Mouse (Mus musculus) MEL (cell line): ENCODE results near the gene Oat. TPM values are rescaled to one million over a fixed set of nuclear protein-coding genes. Genes with fewer than 3 reads are reported as not detected.

Experiments
- DNase-seq: peaks from one replicate; pipeline ENCODE4 v3.0.0; 2011; ENCODE audit warnings: low read depth, low spot score
- H3K27ac ChIP-seq: 2 replicates; pipeline ENCODE4 v1.5.1; 2012; ENCODE audit warnings: low read depth, mild to moderate bottlenecking, control low read depth, low read length, moderate library complexity; ENCODE audit not compliant: control insufficient read depth
- H3K27me3 ChIP-seq, 2 experiments: fragments of 150-350 bp in 1 of 2; sonication (generic) in 1 of 2; 2 replicates each; pipeline ENCODE4 v1.6.1; 2012; ENCODE audit warnings: low read length in 2 of 2, mild to moderate bottlenecking in 2 of 2, improper control_type of control experiment in 1 of 2, moderate library complexity in 1 of 2; ENCODE audit not compliant: insufficient read depth in 2 of 2, control insufficient read depth in 1 of 2
- H3K36me3 ChIP-seq, 2 experiments: 2 replicates each; pipeline ENCODE4 v1.6.1; 2012 to 2014; ENCODE audit warnings: low read length in 2 of 2, improper control_type of control experiment in 1 of 2, inconsistent platforms in 1 of 2, mild to moderate bottlenecking in 1 of 2; ENCODE audit not compliant: insufficient read depth in 2 of 2, control insufficient read depth in 1 of 2
- H3K4me1 ChIP-seq, 2 experiments: fragments of 150-350 bp in 1 of 2; sonication (generic) in 1 of 2; 2 replicates each; pipeline ENCODE4 v1.6.1; 2012; ENCODE audit warnings: low read length in 2 of 2, improper control_type of control experiment in 1 of 2, mild to moderate bottlenecking in 1 of 2; ENCODE audit not compliant: insufficient read depth in 2 of 2, control insufficient read depth in 1 of 2
- H3K4me3 ChIP-seq, 2 experiments: fragments of 150-350 bp in 1 of 2; sonication (generic) in 1 of 2; 2 replicates each; pipeline ENCODE4 v1.5.1; 2012; ENCODE audit warnings: low read depth in 2 of 2, low read length in 2 of 2, mild to moderate bottlenecking in 2 of 2, moderate library complexity in 2 of 2, control low read depth in 1 of 2, improper control_type of control experiment in 1 of 2; ENCODE audit not compliant: control insufficient read depth in 1 of 2, insufficient read depth in 1 of 2
- H3K79me2 ChIP-seq: 2 replicates; pipeline ENCODE4 v1.6.1; 2012; ENCODE audit warnings: mild to moderate bottlenecking, low read length, moderate library complexity; ENCODE audit not compliant: control insufficient read depth, poor library complexity, insufficient read depth
- H3K9ac ChIP-seq: 2 replicates; pipeline ENCODE4 v1.6.1; 2012; ENCODE audit warnings: low read depth, mild to moderate bottlenecking, control low read depth, low read length, moderate library complexity; ENCODE audit not compliant: control insufficient read depth, poor library complexity, severe bottlenecking
- H3K9me3 ChIP-seq: fragments of 150-350 bp; sonication (generic); replicated peaks from 2 replicates; pipeline ENCODE4 v1.6.1; 2012; ENCODE audit warnings: mild to moderate bottlenecking, low read length, improper control_type of control experiment, moderate library complexity; ENCODE audit not compliant: insufficient read depth
- BHLHE40 ChIP-seq: IDR thresholded peaks from 2 replicates; pipeline ENCODE4 v1.6.1; 2012; ENCODE audit warnings: low read depth, mild to moderate bottlenecking, inconsistent platforms, low read length, improper control_type of control experiment, borderline replicate concordance
- GABPA ChIP-seq: IDR thresholded peaks from 2 replicates; pipeline ENCODE4 v1.6.1; 2012; ENCODE audit warnings: low read depth, mild to moderate bottlenecking, inconsistent platforms, low read length, improper control_type of control experiment, moderate library complexity
- GATA1 ChIP-seq: IDR thresholded peaks from 2 replicates; pipeline ENCODE4 v1.6.1; 2011; ENCODE audit warnings: low read depth, low read length, improper control_type of control experiment
- KAT2A ChIP-seq: conservative IDR thresholded peaks from 2 replicates; pipeline ENCODE4 v1.6.1; 2012; ENCODE audit warnings: low read depth, low read length, improper control_type of control experiment, inconsistent platforms
- MAFK ChIP-seq: IDR thresholded peaks from 2 replicates; pipeline ENCODE4 v1.6.1; 2011; ENCODE audit warnings: low read depth, mild to moderate bottlenecking, low read length, improper control_type of control experiment, borderline replicate concordance
- SIN3A ChIP-seq: IDR thresholded peaks from 2 replicates; pipeline ENCODE4 v1.6.1; 2012; ENCODE audit warnings: low read length, improper control_type of control experiment, inconsistent platforms
- TBP ChIP-seq: IDR thresholded peaks from 2 replicates; pipeline ENCODE4 v1.8.0; 2011; ENCODE audit warnings: low read depth, low read length, improper control_type of control experiment
- ZMIZ1 ChIP-seq: IDR thresholded peaks from 2 replicates; pipeline ENCODE4 v1.6.1; 2012; ENCODE audit warnings: low read depth, mild to moderate bottlenecking, inconsistent platforms, low read length, improper control_type of control experiment, moderate library complexity
- polyA plus RNA-seq, 2 experiments: library from polyadenylated mRNA; stranded (reverse) in 1 of 2; unstranded in 1 of 2; fragments of >175 nt in 1 of 2; fragments of >200 nt in 1 of 2; gene quantifications; 2 replicates each; pipeline versions ENCODE4 v1.2.1 to v1.2.4; 2012; ENCODE audit warnings: low replicate concordance in 2 of 2, low read depth in 1 of 2; ENCODE audit not compliant: insufficient read length in 2 of 2, insufficient read depth in 1 of 2, missing spikeins in 1 of 2
- total RNA-seq: library from RNA; depleted of rRNA; stranded (reverse); fragments of 300-350 nt; gene quantifications from 2 replicates; pipeline ENCODE4 v1.2.3, GENCODE M21; 2012

Oat gene
- total and polyA plus RNA-seq, 3 experiments: 190 to 226 (median 209) TPM

- Histone ChIP-seq H3K4me1 (peaks cover 0 to 5% of the 10 kb centered on the region in 2 experiments; a peak in 1 of 4 replicates), H3K9ac (no peak overlapping the region), H3K36me3 (peaks cover 0 to 3% of the 10 kb centered on the region in 2 experiments; a peak in 2 of 4 replicates), H3K4me3 (no peak overlapping the region), H3K27me3 (peaks cover 0 to 2% of the 10 kb centered on the region in 2 experiments; a peak in 3 of 4 replicates)
- DNase-seq: peak; percentile 77
- TF ChIP-seq TBP: peak; percentile 95
- TF ChIP-seq GATA1: no peak
- TF ChIP-seq, all 39 proteins: peak for 1
- Histone ChIP-seq H3K27ac (no peak overlapping the region), H3K79me2 (no peaks in the 10 kb centered on the region), H3K9me3 (no peaks in the 10 kb centered on the region)
These were observed 34.6 kb downstream of the Oat start for GRCm38 (mm10) chr7:132541566-132541965.

GRCm38 (mm10) chr7:132540597-132540996, 35.6 kb downstream of the Oat start:
- DNase-seq: no peak
- TF ChIP-seq BHLHE40: no peak
- 0 out of 2 replicates have a peak, but pooled peaks have one; percentile 32 for TF ChIP-seq MAFK
- TF ChIP-seq, all 39 proteins: peak for 1
- Histone ChIP-seq H3K79me2 (no peaks in the 10 kb centered on the region), H3K9me3 (no peaks in the 10 kb centered on the region), H3K27ac (no peak overlapping the region), H3K27me3 (peaks cover 0 to 2% of the 10 kb centered on the region in 2 experiments; a peak in 3 of 4 replicates), H3K4me3 (no peak overlapping the region), H3K9ac (no peak overlapping the region), H3K36me3 (peaks cover 0 to 3% of the 10 kb centered on the region in 2 experiments; a peak in 2 of 4 replicates), H3K4me1 (peaks cover 0 to 5% of the 10 kb centered on the region in 2 experiments; a peak in 1 of 4 replicates)

DNA sequence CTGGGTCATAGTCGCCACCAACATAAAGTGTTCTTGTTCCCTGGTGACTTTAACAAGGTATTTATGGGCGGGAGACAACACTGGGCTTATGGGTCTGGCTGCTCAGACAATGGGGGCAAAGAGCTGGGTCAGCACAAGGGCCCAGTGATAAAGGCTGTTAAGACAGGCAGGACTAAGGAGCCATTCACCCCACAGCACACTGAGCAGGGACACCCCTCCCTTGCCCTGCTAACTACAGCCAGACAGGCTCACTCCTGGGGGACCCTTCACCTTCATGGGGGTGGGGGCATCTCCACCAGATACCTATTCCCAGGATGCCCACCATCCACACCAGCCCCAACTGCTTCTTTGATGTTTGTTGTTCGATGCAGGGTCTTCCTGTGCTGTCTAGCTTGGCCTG, 47.0 kb downstream of the Oat start:
- no peaks in the 10 kb centered on the region for H3K4me1 ChIP-seq
- H3K27ac ChIP-seq: no peak overlapping the region
- no peak overlapping the region for H3K4me3 ChIP-seq
- no peak for TF ChIP-seq GABPA
- TF ChIP-seq SIN3A: no peak
- TF ChIP-seq KAT2A: no peak
- TF ChIP-seq ZMIZ1: no peak
- DNase-seq: no peak
- no peak overlapping the region for H3K9ac ChIP-seq
- H3K79me2 ChIP-seq: no peaks in the 10 kb centered on the region
- no peaks in the 10 kb centered on the region for H3K36me3 ChIP-seq
- H3K27me3 ChIP-seq: peaks cover 1 to 4% of the 10 kb centered on the region in 2 experiments; a peak in 1 of 4 replicates
- H3K9me3 ChIP-seq: no peaks in the 10 kb centered on the region
